Mouse (Mus musculus): ENCODE results near the gene Usp17lc. TPM values are rescaled to one million over a fixed set of nuclear protein-coding genes. Genes with fewer than 3 reads are reported as not detected.
"Not testable (repeated sequence)": the region's sequence is repeated elsewhere in the genome, so short reads cannot be mapped to it uniquely, and the experiment has no call there.

Usp17lc gene
- total RNA-seq (2021) = not detected
- long read RNA-seq, experiment 1 = 0 reads
- long read RNA-seq, experiment 2 = 0 reads

GRCm38 (mm10) chr7:103414772-103415171 is at the start of gene Usp17lc:
Gene Usp17lc (plus strand): TSS chr7:103415072.
- DNase-seq = not testable (repeated sequence)

- DNase-seq = no peak
Observed at GRCm38 (mm10) chr7:103386077-103386476, 28.8 kb upstream of the Usp17lc start, which contains the start of gene Olfr603. Gene Olfr603 (minus strand): TSS chr7:103386177.

- no peak for DNase-seq
Observed at GRCm38 (mm10) chr7:103397758-103398157, 17.1 kb upstream of the Usp17lc start.

GRCm38 (mm10) chr7:103398981-103399380 is 15.9 kb upstream of the Usp17lc start:
- no peak for DNase-seq

- DNase-seq = not testable (repeated sequence)
Observed at GRCm38 (mm10) chr7:103406521-103407055, 8.3 kb upstream of the Usp17lc start.

- no peak for DNase-seq
Observed at GRCm38 (mm10) chr7:103445339-103445738, 30.5 kb downstream of the Usp17lc start, which contains the start of gene Olfr605. Gene Olfr605 (minus strand): TSS chr7:103445439.

GRCm38 (mm10) chr7:103448746-103449145 is 33.9 kb downstream of the Usp17lc start, which contains the start of gene Olfr606:
Gene Olfr606 (plus strand): TSS chr7:103449046.
- DNase-seq = no peak

GRCm38 (mm10) chr7:103460590-103460989 is 45.7 kb downstream of the Usp17lc start:
- DNase-seq = no peak

Small RNAs within 50 kb of the gene (microRNA-seq; reads per million reads assigned to microRNA genes)
- 0 reads per million in 2 experiments for gene Gm25774

Other genes with a start within 250 kb of the Usp17lc start
- not detected for gene Olfr591, start 236.7 kb upstream of the Usp17lc start, total RNA-seq (2021)
- not detected for gene Olfr592, start 230.3 kb upstream of the Usp17lc start, total RNA-seq (2021)
- gene Olfr593, start 203.2 kb upstream of the Usp17lc start, total RNA-seq (2021) = not detected
- not detected for gene Olfr594, start 198.1 kb upstream of the Usp17lc start, total RNA-seq (2021)
- not detected for gene Usp17ld, start 162.6 kb upstream of the Usp17lc start, total RNA-seq (2021)
- gene Olfr596, start 109.4 kb upstream of the Usp17lc start, total RNA-seq (2021) = not detected
- not detected for gene Olfr597, start 98.8 kb upstream of the Usp17lc start, total RNA-seq (2021)
- gene Olfr598, start 91.5 kb upstream of the Usp17lc start, total RNA-seq (2021) = not detected
- not detected for gene Olfr599, start 79.2 kb upstream of the Usp17lc start, total RNA-seq (2021)
- not detected for gene Olfr600, start 65.4 kb upstream of the Usp17lc start, total RNA-seq (2021)
- gene Olfr601, start 52.4 kb upstream of the Usp17lc start, total RNA-seq (2021) = not detected
- gene Olfr603, start 28.9 kb upstream of the Usp17lc start, total RNA-seq (2021) = not detected
- not detected for gene Olfr605, start 30.4 kb downstream of the Usp17lc start, total RNA-seq (2021)
- gene Olfr606, start 34.0 kb downstream of the Usp17lc start, total RNA-seq (2021) = not detected
- not detected for gene Olfr607, start 49.1 kb downstream of the Usp17lc start, total RNA-seq (2021)
- gene Olfr608, start 54.8 kb downstream of the Usp17lc start, total RNA-seq (2021) = not detected
- not detected for gene Olfr609, start 83.0 kb downstream of the Usp17lc start, total RNA-seq (2021)
- gene Olfr610, start 97.0 kb downstream of the Usp17lc start, total RNA-seq (2021) = not detected
- not detected for gene Olfr611, start 105.8 kb downstream of the Usp17lc start, total RNA-seq (2021)
- gene Olfr612, start 127.6 kb downstream of the Usp17lc start, total RNA-seq (2021) = not detected
- gene Olfr613, start 133.0 kb downstream of the Usp17lc start, total RNA-seq (2021) = not detected
- gene Olfr615, start 141.0 kb downstream of the Usp17lc start, total RNA-seq (2021) = not detected
- not detected for gene Olfr616, start 154.1 kb downstream of the Usp17lc start, total RNA-seq (2021)
- gene Olfr617, start 158.0 kb downstream of the Usp17lc start, total RNA-seq (2021) = not detected
- gene Olfr618, start 175.0 kb downstream of the Usp17lc start, total RNA-seq (2021) = not detected
- not detected for gene Olfr619, start 185.5 kb downstream of the Usp17lc start, total RNA-seq (2021)
- not detected for gene Olfr620, start 197.5 kb downstream of the Usp17lc start, total RNA-seq (2021)
- gene Olfr622, start 227.6 kb downstream of the Usp17lc start, total RNA-seq (2021) = not detected
- gene Olfr623, start 248.6 kb downstream of the Usp17lc start, total RNA-seq (2021) = not detected